Mouse (Mus musculus): ENCODE measurements around the gene Prss38.
A peak's percentile ranks its signal among the peaks of the same experiment; 100 is the strongest.

The Prss38 gene

DNA sequence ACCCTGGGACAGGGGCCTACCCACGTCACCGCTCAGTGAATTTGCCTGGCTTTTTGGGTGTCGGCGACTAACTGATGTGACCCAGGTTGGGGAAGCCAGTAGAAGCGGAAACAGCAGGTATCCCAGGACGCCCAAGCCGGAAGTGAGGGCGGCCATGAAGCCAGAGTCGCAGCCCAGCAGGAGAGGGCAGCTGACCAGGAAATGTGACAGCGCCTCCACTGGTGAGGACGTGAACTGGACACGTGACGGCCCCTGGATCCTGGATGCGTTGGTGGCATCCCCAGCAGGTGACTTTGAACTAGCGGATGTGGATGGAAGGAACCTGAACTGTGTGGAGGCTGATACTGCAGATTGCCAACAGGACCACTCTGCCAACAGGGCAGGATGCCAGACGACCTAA, at the start of gene Prss38:
Prss38 (minus strand) TSS at position 183 of the 400 bp plus-strand sequence.
- peak; percentile 23 to 46 for DNase-seq

DNA sequence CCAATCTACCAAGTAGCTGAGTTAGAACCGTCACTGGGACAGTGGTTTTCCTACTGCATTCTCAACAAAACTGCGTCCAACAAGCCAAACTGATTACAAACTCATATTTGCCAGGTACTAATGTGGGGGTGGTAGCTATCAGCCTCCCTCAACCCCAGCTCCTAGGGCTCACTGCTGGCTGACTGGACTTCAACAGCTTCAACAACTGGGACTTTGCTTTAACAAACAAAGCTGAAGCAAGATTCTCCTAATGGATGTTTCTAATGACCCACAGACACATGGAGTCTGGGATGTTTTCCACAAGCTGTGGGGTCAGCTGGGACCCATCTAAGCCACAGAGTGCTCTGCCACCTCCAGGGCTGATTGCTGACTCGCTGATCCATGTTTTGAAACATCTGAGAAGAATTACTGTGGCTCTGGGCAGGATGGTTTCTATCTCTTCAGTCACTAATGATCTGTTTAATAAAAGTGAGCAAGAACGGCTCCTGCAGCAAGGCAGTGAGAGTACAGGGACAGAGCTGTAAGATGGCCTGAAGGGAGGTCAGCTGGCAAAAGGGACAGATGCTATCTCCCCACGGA, 47.6 kb upstream of the Prss38 start:
- no peak for DNase-seq

GRCm38 (mm10) chr11:59421967-59422366, 46.5 kb upstream of the Prss38 start:
- no peak for DNase-seq

DNA sequence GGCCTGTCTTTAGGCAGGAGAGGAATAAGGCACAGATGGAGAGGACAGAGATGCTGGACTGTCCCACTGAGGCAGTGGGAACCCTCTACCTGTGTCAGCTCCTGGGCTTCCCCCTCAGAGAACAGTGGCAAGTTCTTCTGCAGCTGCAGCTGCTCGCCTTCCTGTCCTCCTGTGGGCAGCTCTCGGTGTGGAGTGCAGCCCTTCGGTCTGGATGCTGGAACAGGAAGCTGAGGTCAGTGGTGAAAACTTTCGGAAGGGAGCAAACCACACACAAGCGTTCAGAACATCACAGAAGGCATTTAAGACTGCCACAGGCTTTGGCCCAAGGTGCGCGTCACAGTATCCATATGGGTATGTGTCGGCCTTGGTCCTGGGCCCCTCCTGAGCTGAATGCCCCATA, 46.0 kb upstream of the Prss38 start:
- DNase-seq, result no peak

DNA sequence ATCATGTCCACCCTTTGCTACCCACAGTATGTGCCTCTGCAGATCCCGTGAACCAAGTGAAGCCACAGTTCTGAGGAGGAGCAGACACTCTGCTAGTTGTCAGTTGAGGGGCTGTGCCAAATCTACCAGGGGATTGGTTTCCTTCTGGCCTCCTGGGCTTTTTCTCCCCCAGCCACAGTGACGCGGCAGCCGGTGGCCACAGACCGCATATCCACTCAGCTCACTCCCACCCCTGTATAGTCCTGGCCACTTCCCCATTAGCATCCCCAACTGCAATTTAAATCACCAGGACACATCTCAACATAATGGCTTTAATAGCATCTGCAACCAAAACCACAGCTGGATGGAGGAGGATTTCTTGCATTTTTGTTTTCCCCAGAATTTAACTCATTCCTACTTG, 43.3 kb upstream of the Prss38 start:
- DNase-seq, result no peak

- DNase-seq, result no peak
Observed at GRCm38 (mm10) chr11:59412999-59413863, 37.8 kb upstream of the Prss38 start.

- DNase-seq, result no peak
Observed at GRCm38 (mm10) chr11:59412058-59412457, 36.6 kb upstream of the Prss38 start.

GRCm38 (mm10) chr11:59410851-59411250, 35.4 kb upstream of the Prss38 start:
- no peak for DNase-seq

- DNase-seq, result no peak
Observed at GRCm38 (mm10) chr11:59405761-59406160, 30.3 kb upstream of the Prss38 start.

GRCm38 (mm10) chr11:59400876-59401275, 25.4 kb upstream of the Prss38 start:
- DNase-seq, result no peak

DNA sequence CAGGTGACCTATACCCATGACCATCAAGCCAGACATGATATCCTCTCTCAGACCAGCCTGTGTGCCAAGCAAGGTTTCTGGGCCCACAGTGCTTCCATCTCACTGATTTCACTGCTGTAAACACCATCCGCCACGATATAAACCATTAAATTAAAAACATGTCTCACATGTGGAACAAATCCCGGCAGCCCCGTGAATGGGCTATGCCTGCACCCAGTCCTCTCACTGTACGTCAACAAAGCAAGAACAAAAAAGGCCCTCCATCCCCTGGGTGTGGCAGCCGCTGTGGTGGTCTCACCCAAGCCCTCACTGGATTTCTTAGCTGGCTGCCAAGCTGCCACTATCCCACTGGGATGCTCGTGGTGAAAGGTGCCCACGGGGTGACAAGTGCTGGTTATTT, 24.4 kb upstream of the Prss38 start:
- DNase-seq, result no peak

GRCm38 (mm10) chr11:59397536-59398371, 22.3 kb upstream of the Prss38 start:
- DNase-seq, result no peak

- no peak for DNase-seq
Observed at GRCm38 (mm10) chr11:59394451-59394850, 19.0 kb upstream of the Prss38 start.

GRCm38 (mm10) chr11:59393591-59393990, 18.1 kb upstream of the Prss38 start:
- peak; percentile 69 to 80 for DNase-seq

GRCm38 (mm10) chr11:59392300-59392699, 16.8 kb upstream of the Prss38 start:
- no peak for DNase-seq

- DNase-seq, result no peak
Observed at GRCm38 (mm10) chr11:59390470-59390869, 15.0 kb upstream of the Prss38 start.

- DNase-seq, result no peak
Observed at GRCm38 (mm10) chr11:59389617-59390016, 14.2 kb upstream of the Prss38 start.

DNA sequence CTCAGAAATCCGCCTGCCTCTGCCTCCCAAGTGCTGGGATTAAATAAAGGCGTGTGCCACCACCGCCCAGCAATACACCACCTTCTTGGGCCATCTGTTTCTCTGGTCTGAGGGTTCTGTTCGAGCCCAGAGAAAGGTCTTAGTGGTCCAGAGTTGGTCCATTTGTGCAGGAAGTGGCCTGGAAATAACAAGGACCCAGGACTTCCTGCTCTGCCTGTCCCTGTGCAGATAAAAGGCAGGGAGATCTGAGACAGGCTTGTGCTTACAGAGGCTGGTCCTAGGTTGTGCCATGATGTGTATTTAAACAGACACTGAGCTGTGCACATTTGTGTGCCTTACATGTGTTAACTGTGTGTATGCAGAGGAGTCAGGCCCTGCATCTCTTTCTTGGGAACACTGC, 13.3 kb upstream of the Prss38 start:
- DNase-seq, result no peak

GRCm38 (mm10) chr11:59387471-59387870, 12.0 kb upstream of the Prss38 start:
- DNase-seq, result no peak

GRCm38 (mm10) chr11:59385123-59385522, 9.7 kb upstream of the Prss38 start:
- no peak for DNase-seq

- no peak for DNase-seq
Observed at GRCm38 (mm10) chr11:59384441-59384959, 9.0 kb upstream of the Prss38 start.

DNA sequence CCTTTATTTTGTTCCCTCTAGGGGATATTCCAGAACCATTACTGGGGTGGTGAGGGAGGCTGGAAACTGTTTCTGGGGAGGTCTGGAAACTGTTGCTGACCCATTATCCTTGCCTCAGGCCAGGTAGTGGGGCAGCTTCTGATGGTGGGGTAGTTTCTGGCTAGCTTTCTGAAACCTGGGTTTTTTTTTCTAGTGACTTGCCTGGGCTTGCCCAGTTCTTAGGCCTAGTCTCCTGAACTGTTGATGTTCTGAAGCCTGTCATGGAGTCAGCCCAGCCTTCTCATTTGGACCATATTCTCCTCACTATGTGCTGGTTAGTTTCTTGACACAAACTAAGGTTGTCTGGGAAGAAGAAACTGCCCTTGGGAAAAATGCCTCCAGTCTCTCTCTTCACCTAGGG, 4.1 kb upstream of the Prss38 start:
- DNase-seq, result no peak

GRCm38 (mm10) chr11:59377999-59378398, 2.5 kb upstream of the Prss38 start:
- DNase-seq, result no peak

Measured in cerebellum, postnatal 14 days (tissue).